Mouse (Mus musculus) bone marrow, adult 2 months (tissue): ENCODE measurements around the gene Tsr3.
"Not testable (repeated sequence)": the region's sequence is repeated elsewhere in the genome, so short reads cannot be mapped to it uniquely, and the experiment has no call there.

Experiments
- CTCF ChIP-seq: fragments of 200-500 bp; IDR thresholded peaks from 2 replicates; pipeline ENCODE4 v1.5.1; 2011; ENCODE audit warnings: low read length, control low read depth; ENCODE audit not compliant: control insufficient read depth, insufficient read depth
- POLR2A ChIP-seq: fragments of 200-500 bp; IDR thresholded peaks from 2 replicates; pipeline ENCODE4 v1.6.1; 2011; ENCODE audit warnings: low read depth, mild to moderate bottlenecking, control low read depth, low read length, borderline replicate concordance; ENCODE audit not compliant: control insufficient read depth

DNA sequence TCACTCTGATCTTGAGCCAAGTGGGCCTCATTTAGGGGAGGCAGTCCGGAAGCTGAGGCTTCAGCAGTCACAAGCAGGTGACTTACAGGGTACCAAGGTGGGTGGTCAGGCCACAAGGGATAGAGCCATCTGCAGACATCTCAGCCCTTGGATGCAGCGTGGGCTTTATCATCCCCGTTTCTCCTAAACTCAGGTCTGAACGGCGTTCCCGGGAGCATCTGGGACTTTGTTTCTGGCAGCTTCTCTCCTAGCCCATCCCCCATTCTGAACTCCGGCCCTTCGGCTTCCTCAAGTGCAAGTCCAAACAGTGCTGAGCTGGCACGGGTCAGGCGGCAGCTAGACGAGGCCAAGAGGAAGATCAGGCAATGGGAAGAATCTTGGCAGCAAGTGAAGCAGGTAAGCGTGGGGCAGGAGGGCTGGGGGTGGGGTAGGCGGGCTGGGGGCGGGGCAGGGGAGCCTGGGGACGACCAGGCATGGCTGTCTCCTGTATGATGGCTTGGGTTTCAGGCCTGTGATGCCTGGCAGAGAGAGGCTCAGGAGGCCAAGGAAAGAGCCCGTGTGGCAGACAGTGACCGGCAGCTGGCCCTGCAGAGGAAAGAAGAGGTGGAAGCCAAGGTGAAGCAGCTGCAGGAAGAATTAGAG, 9.8 kb upstream of the Tsr3 start:
- TF ChIP-seq POLR2A, CTCF: not testable (repeated sequence)
